Mouse (Mus musculus) mammary gland, adult 2 months (tissue): Measurements from ENCODE around the gene Fam186a. TPM values are rescaled to one million over a fixed set of nuclear protein-coding genes. Genes with fewer than 3 reads are reported as not detected.

Source experiments
- polyA plus RNA-seq: library from polyadenylated mRNA; depleted of rRNA; stranded (reverse); fragments of >200 nt; gene quantifications from 2 replicates; pipeline ENCODE4 v1.2.3, GENCODE M21; 2012; ENCODE audit warnings: low replicate concordance; rRNA removed

Fam186a gene
- 0.23 and 0.26 TPM in 2 replicates for polyA plus RNA-seq

GRCm38 (mm10) chr15:99966961-99967360, at the start of gene Fam186a:
Gene Fam186a, minus strand, starts transcription at chr15:99967061.

GRCm38 (mm10) chr15:99969765-99970164, 2.9 kb upstream of the Fam186a start, which contains the start of gene Larp4:
Gene Larp4, plus strand, starts transcription at chr15:99970065.

GRCm38 (mm10) chr15:99875334-99875869, 91.5 kb downstream of the Fam186a start, which contains the start of gene Lima1:
Gene Lima1, minus strand, starts transcription at chr15:99875456.

Other genes starting within 250 kb of the Fam186a start
- 871 and 1,032 TPM in 2 replicates for gene Gpd1, start 249.5 kb downstream of the Fam186a start, polyA plus RNA-seq
- 214 and 295 TPM in 2 replicates for gene Cox14, start 241.4 kb downstream of the Fam186a start, polyA plus RNA-seq
- 35.9 and 58.1 TPM in 2 replicates for gene Cers5, start 194.2 kb downstream of the Fam186a start, polyA plus RNA-seq
- 19.6 and 27.2 TPM in 2 replicates for gene Lima1, start 91.6 kb downstream of the Fam186a start, polyA plus RNA-seq
- 49.0 and 72.0 TPM in 2 replicates for gene Larp4, start 3.0 kb upstream of the Fam186a start, polyA plus RNA-seq
- gene Dip2b, start 71.6 kb upstream of the Fam186a start, polyA plus RNA-seq = 11.1 and 13.3 TPM in 2 replicates